Mouse (Mus musculus) G1E (cell line): ENCODE results near the gene Sf3b4. TPM values are rescaled to one million over a fixed set of nuclear protein-coding genes. Genes with fewer than 3 reads are reported as not detected.

Experiments
- ATAC-seq: 2 replicates; pipeline ENCODE4 v1.8.0; 2016; ENCODE audit warnings: mild to moderate bottlenecking; ENCODE audit not compliant: insufficient number of reproducible peaks, poor library complexity, low FRiP score, severe bottlenecking; ENCODE audit errors: extremely low read depth
- DNase-seq: peaks from one replicate; pipeline ENCODE4 v3.0.0; 2012; ENCODE audit warnings: low spot score
- H3K27me3 ChIP-seq: 2 replicates; pipeline ENCODE4 v1.6.1; 2012; ENCODE audit warnings: mild to moderate bottlenecking, low read length, inconsistent platforms; ENCODE audit not compliant: insufficient read depth
- H3K36me3 ChIP-seq: replicated peaks from 2 replicates; pipeline ENCODE3; 2012; ENCODE audit warnings: mild to moderate bottlenecking, inconsistent platforms
- H3K4me1 ChIP-seq: 2 replicates; pipeline ENCODE4 v1.6.1; 2012; ENCODE audit warnings: low read depth, low read length, inconsistent platforms, mixed read lengths; ENCODE audit not compliant: insufficient read depth
- H3K4me3 ChIP-seq: 2 replicates; pipeline ENCODE4 v1.5.1; 2012; ENCODE audit warnings: low read depth, mild to moderate bottlenecking, inconsistent platforms, low read length, moderate library complexity, mixed read lengths
- H3K9me3 ChIP-seq: replicated peaks from 2 replicates; pipeline ENCODE4 v1.6.1; 2012; ENCODE audit warnings: inconsistent platforms
- CTCF ChIP-seq: IDR thresholded peaks from 2 replicates; pipeline ENCODE4 v1.5.1; 2012; ENCODE audit warnings: low read depth, low read length, inconsistent platforms, mixed read lengths
- GATA1 ChIP-seq: IDR thresholded peaks from 2 replicates; pipeline ENCODE4 v1.6.1; 2012; ENCODE audit warnings: borderline replicate concordance, low read length, inconsistent platforms, mixed read lengths
- GATA2 ChIP-seq: IDR thresholded peaks from 2 replicates; pipeline ENCODE4 v1.6.1; 2012; ENCODE audit warnings: low read depth, low read length, inconsistent platforms, borderline replicate concordance
- POLR2AphosphoS5 ChIP-seq: IDR thresholded peaks from 2 replicates; pipeline ENCODE4 v1.6.1; 2012; ENCODE audit warnings: low read depth, low read length, inconsistent platforms; ENCODE audit not compliant: insufficient replicate concordance
- TAL1 ChIP-seq: conservative IDR thresholded peaks from 2 replicates; pipeline ENCODE4 v1.6.1; 2012; ENCODE audit warnings: low read depth, low read length, inconsistent platforms, mixed read lengths
- polyA plus RNA-seq: library from polyadenylated mRNA; stranded (reverse); fragments of >175 nt; gene quantifications from 2 replicates; pipeline ENCODE4 v1.2.3, GENCODE M21; 2012
- total RNA-seq, 2 experiments: library from RNA; stranded (forward) in 1 of 2; stranded (reverse) in 1 of 2; fragments of 200-1000 nt in 1 of 2; fragments of >200 nt in 1 of 2; fragmentation: Nextera tagmentation in 1 of 2; gene quantifications; 2 replicates each; pipeline ENCODE4 v1.2.3; 2014 to 2017

Sf3b4 gene
- total RNA-seq (2014; fragmentation: Nextera tagmentation) (138 and 179 TPM in 2 replicates), total RNA-seq (2017) (24.8 and 29.3 TPM in 2 replicates), polyA plus RNA-seq (724 and 955 TPM in 2 replicates)

- TF ChIP-seq TAL1 = no peak
- TF ChIP-seq GATA1 = no peak
- no peak for TF ChIP-seq CTCF
- no peak for TF ChIP-seq GATA2
- TF ChIP-seq POLR2AphosphoS5 = no peak
- Histone ChIP-seq H3K36me3 (peaks cover 64% of the 10 kb centered on the region), H3K4me3 (peak within 1 kb of the TSS; percentile 94), H3K27me3 (no peaks in the 10 kb centered on the region), H3K4me1 (peaks cover 54% of the 10 kb centered on the region), H3K9me3 (no peaks in the 10 kb centered on the region)
- peak; percentile 78 for DNase-seq
- peak; percentile 74 for ATAC-seq
These were observed at the start of gene Sf3b4 for GRCm38 (mm10) chr3:96172197-96173178. TSS of gene Sf3b4 (plus strand) at chr3:96172332.

GRCm38 (mm10) chr3:96124235-96124634, 47.9 kb upstream of the Sf3b4 start:
- no peak for ATAC-seq
- TF ChIP-seq GATA2 = no peak
- no peak for TF ChIP-seq POLR2AphosphoS5
- TF ChIP-seq GATA1 = no peak
- no peak for TF ChIP-seq CTCF
- TF ChIP-seq TAL1 = no peak
- H3K4me3 ChIP-seq = no peak overlapping the region
- DNase-seq = no peak
- H3K27me3 ChIP-seq = no peaks in the 10 kb centered on the region
- peaks cover 25% of the 10 kb centered on the region for H3K36me3 ChIP-seq
- no peaks in the 10 kb centered on the region for H3K9me3 ChIP-seq
- H3K4me1 ChIP-seq = 0 out of 2 replicates have a peak, but pooled peaks cover under 1% of the 10 kb centered on the region

GRCm38 (mm10) chr3:96128128-96128527, 44.0 kb upstream of the Sf3b4 start:
- Histone ChIP-seq H3K27me3 (no peaks in the 10 kb centered on the region), H3K4me3 (no peak overlapping the region), H3K36me3 (peaks cover 26% of the 10 kb centered on the region), H3K4me1 (peaks cover 7% of the 10 kb centered on the region), H3K9me3 (no peaks in the 10 kb centered on the region)
- TF ChIP-seq CTCF (no peak), POLR2AphosphoS5 (no peak), GATA1 (no peak), GATA2 (no peak), TAL1 (no peak)
- DNase-seq = no peak
- ATAC-seq = no peak

GRCm38 (mm10) chr3:96132478-96132877, 39.7 kb upstream of the Sf3b4 start:
- Histone ChIP-seq H3K9me3 (no peaks in the 10 kb centered on the region), H3K27me3 (no peaks in the 10 kb centered on the region), H3K36me3 (peaks cover 55% of the 10 kb centered on the region), H3K4me1 (peaks cover 7% of the 10 kb centered on the region), H3K4me3 (no peak overlapping the region)
- no peak for TF ChIP-seq POLR2AphosphoS5
- TF ChIP-seq GATA2 = no peak
- no peak for TF ChIP-seq CTCF
- TF ChIP-seq TAL1 = no peak
- no peak for TF ChIP-seq GATA1
- no peak for ATAC-seq
- DNase-seq = no peak

- Histone ChIP-seq H3K4me1 (peaks cover 7% of the 10 kb centered on the region), H3K27me3 (no peaks in the 10 kb centered on the region), H3K9me3 (no peaks in the 10 kb centered on the region), H3K36me3 (peaks cover 58% of the 10 kb centered on the region), H3K4me3 (no peak overlapping the region)
- DNase-seq (no peak), ATAC-seq (no peak)
- TF ChIP-seq GATA1 (no peak), POLR2AphosphoS5 (no peak), TAL1 (no peak), CTCF (no peak), GATA2 (no peak)
These were observed 38.7 kb upstream of the Sf3b4 start for GRCm38 (mm10) chr3:96133327-96133905.

- H3K4me1 ChIP-seq = no peaks in the 10 kb centered on the region
- no peak for TF ChIP-seq GATA1
- H3K36me3 ChIP-seq = peaks cover 60% of the 10 kb centered on the region
- ATAC-seq (no peak), DNase-seq (no peak)
- H3K27me3 ChIP-seq = no peaks in the 10 kb centered on the region
- H3K9me3 ChIP-seq = no peaks in the 10 kb centered on the region
- no peak overlapping the region for H3K4me3 ChIP-seq
These were observed 37.1 kb upstream of the Sf3b4 start for GRCm38 (mm10) chr3:96135011-96135410.
